Mouse (Mus musculus) C2C12 (cell line): ENCODE measurements around the gene Pigq.

ENCODE experiments used
- CEBPB ChIP-seq: IDR thresholded peaks from one replicate; pipeline ENCODE4 v1.6.1; 2011; ENCODE audit warnings: low read depth, mild to moderate bottlenecking, control low read depth, moderate library complexity
- CTCF ChIP-seq: IDR thresholded peaks from one replicate; pipeline ENCODE4 v1.5.1; 2011; ENCODE audit not compliant: control insufficient read depth, insufficient read depth, insufficient read length
- FOSL1 ChIP-seq: IDR thresholded peaks from one replicate; pipeline ENCODE4 v1.8.0; 2011; ENCODE audit warnings: mild to moderate bottlenecking, low read length; ENCODE audit not compliant: poor library complexity, insufficient read depth, severe bottlenecking
- USF1 ChIP-seq: IDR thresholded peaks from one replicate; pipeline ENCODE4 v1.6.1; 2011; ENCODE audit warnings: low read depth, mild to moderate bottlenecking, control low read depth, moderate library complexity

DNA sequence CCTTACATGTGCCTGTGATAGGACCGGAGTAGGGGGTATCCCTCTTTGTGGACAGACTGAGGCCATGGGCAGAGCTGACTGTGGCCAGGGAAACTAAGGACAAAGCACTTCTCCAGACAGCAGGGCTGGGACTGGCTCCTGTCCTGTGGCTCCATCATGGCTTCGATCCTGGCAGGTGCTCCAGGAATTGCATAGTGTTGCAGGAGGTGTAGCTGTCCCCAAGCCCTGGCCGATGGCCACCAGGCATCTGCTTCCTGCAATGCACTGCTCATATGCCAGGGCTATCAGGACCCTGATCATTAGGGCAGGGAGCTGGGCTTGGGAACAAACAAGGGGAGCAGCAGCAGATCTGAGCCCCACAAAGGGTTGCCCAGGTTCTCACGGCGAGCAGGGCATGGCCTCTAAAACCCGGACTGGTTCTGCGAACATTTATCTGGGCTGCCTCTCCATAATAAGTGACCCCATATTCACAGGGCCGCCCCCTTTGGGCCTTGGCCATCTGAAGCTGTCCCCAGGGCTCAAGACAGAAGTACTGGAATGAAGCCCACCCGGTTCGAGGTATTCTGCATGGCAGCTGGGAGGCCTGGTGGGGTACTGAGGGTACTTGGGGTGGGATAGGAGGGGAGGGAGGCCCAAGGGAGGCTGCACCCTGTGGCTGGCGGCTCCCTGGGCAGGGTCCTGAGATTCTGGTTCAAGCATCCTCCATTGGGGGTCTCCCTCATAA lies 14.2 kb upstream of the Pigq start:
- TF ChIP-seq CTCF (no peak), USF1 (no peak), CEBPB (no peak), FOSL1 (no peak)
